Mouse (Mus musculus): ENCODE results near the gene Nprl3. TPM values are rescaled to one million over a fixed set of nuclear protein-coding genes. Genes with fewer than 3 reads are reported as not detected.

The Nprl3 gene
- polyA plus RNA-seq, 1 experiment from 2014 or later = 48.2 TPM

DNA sequence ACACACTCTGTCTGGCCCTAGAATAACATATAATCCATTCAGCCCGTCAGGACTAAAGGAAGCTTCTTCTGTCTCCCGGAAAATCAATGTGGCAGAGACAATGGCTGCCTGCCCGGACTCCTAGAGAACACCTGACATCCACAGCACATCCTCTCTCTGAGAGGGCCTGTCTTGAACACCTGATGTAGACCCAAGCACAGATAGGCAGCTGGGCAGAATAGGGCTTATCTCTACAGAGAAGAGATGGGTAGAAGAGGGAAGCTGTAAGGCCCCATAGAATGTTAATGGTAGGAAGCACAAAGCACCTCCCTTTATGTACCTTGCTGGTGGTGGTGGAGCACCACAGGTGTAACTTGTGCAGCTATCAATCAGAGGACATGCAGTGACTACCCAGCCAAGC is 25.3 kb downstream of the Nprl3 start:
- peaks cover 52% of the 10 kb centered on the region for H3K36me3 ChIP-seq
- no peak overlapping the region for H3K9ac ChIP-seq
- H3K9me3 ChIP-seq = no peaks in the 10 kb centered on the region
- H3K4me3 ChIP-seq = no peak overlapping the region
- no peak overlapping the region for H3K4me2 ChIP-seq (replicated peaks)
- no peak overlapping the region for H3K27ac ChIP-seq
- H3K4me1 ChIP-seq = 0 out of 2 replicates have a peak, but pooled peaks cover 5% of the 10 kb centered on the region
- ATAC-seq (ENCODE audit: insufficient number of reproducible peaks, insufficient read depth, low FRiP score, low TSS enrichment) = no peak
- WGBS = 90% methylated on average over 3 of the region's 3 CpGs
- H3K27me3 ChIP-seq = no peaks in the 10 kb centered on the region

DNA sequence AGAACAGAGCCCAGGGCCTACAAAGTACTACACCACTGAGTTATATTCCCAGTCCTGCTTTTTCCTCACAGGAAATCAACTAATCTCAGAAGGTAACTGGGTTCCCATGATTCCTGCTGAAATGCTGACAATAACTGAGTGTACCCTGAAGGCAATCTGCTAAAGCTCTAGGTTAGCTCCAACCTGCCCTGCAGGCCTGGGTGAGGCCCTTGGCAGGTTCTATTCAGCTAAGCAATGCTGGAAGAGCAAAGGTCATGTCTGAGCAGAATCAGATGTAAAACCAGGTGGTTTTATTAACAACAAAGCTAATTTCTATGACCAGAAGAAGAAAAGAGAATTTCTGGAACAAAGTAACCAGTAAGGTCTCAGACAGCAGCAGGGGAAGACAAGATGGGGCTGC is 26.1 kb downstream of the Nprl3 start:
- ATAC-seq (ENCODE audit: insufficient number of reproducible peaks, insufficient read depth, low FRiP score, low TSS enrichment) = no peak
- Histone ChIP-seq H3K27me3 (no peaks in the 10 kb centered on the region), H3K4me3 (no peak overlapping the region), H3K4me2 (replicated peaks) (no peak overlapping the region), H3K9ac (no peak overlapping the region), H3K36me3 (peaks cover 53% of the 10 kb centered on the region), H3K4me1 (0 out of 2 replicates have a peak, but pooled peaks cover 6% of the 10 kb centered on the region), H3K27ac (no peak overlapping the region), H3K9me3 (no peaks in the 10 kb centered on the region)

- no peaks in the 10 kb centered on the region for H3K27me3 ChIP-seq
- no peak for ATAC-seq (ENCODE audit: insufficient number of reproducible peaks, insufficient read depth, low FRiP score, low TSS enrichment)
- no peak overlapping the region for H3K4me3 ChIP-seq
- H3K9me3 ChIP-seq = no peaks in the 10 kb centered on the region
- H3K9ac ChIP-seq = no peak overlapping the region
- H3K36me3 ChIP-seq = peaks cover 58% of the 10 kb centered on the region
- no peak overlapping the region for H3K4me2 ChIP-seq (replicated peaks)
- H3K4me1 ChIP-seq = 0 out of 2 replicates have a peak, but pooled peaks cover 8% of the 10 kb centered on the region
- WGBS = 64% methylated on average over 5 of the region's 5 CpGs
- H3K27ac ChIP-seq = no peak overlapping the region
These were observed 29.2 kb downstream of the Nprl3 start for GRCm38 (mm10) chr11:32238093-32238860.

DNA sequence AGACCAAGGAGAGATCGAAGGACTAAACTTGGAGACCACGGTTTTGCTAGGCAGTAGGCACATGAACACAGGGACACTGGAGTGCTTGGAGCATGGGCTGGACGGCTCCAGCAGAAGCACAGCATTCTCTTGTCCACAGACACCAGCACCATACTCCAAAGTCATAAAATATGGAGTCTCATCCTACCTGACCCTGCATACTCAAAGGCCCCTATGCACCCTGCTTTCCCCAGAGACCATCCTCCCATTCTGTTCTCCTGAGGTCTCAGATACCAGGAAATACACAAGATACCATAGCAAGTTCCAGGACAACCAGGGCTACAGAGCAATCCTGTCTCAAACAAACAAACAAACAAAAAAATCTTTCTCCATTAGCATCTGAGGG is 30.1 kb downstream of the Nprl3 start:
- no peak overlapping the region for H3K4me3 ChIP-seq
- WGBS = 94% methylated on average over 3 of the region's 3 CpGs
- H3K36me3 ChIP-seq = peaks cover 65% of the 10 kb centered on the region
- ATAC-seq (ENCODE audit: insufficient number of reproducible peaks, insufficient read depth, low FRiP score, low TSS enrichment) = no peak
- 0 out of 2 replicates have a peak, but pooled peaks cover 5% of the 10 kb centered on the region for H3K4me1 ChIP-seq
- no peak overlapping the region for H3K27ac ChIP-seq
- no peak overlapping the region for H3K4me2 ChIP-seq (replicated peaks)
- no peak overlapping the region for H3K9ac ChIP-seq
- H3K27me3 ChIP-seq = no peaks in the 10 kb centered on the region
- no peaks in the 10 kb centered on the region for H3K9me3 ChIP-seq

- Histone ChIP-seq H3K27ac (no peak overlapping the region), H3K9ac (no peak overlapping the region), H3K4me2 (replicated peaks) (no peak overlapping the region), H3K36me3 (peaks cover 68% of the 10 kb centered on the region), H3K9me3 (no peaks in the 10 kb centered on the region), H3K4me3 (no peak overlapping the region), H3K27me3 (no peaks in the 10 kb centered on the region), H3K4me1 (0 out of 2 replicates have a peak, but pooled peaks cover 5% of the 10 kb centered on the region)
- 59% methylated on average over 9 of the region's 9 CpGs for WGBS
- ATAC-seq (ENCODE audit: insufficient number of reproducible peaks, insufficient read depth, low FRiP score, low TSS enrichment) = no peak
These were observed 30.6 kb downstream of the Nprl3 start for GRCm38 (mm10) chr11:32236712-32237410.

GRCm38 (mm10) chr11:32236132-32236531 is 31.4 kb downstream of the Nprl3 start:
- no peak overlapping the region for H3K4me3 ChIP-seq
- no peak overlapping the region for H3K4me2 ChIP-seq (replicated peaks)
- H3K27me3 ChIP-seq = no peaks in the 10 kb centered on the region
- no peak for ATAC-seq (ENCODE audit: insufficient number of reproducible peaks, insufficient read depth, low FRiP score, low TSS enrichment)
- peaks cover 68% of the 10 kb centered on the region for H3K36me3 ChIP-seq
- 75% methylated on average over 2 of the region's 2 CpGs for WGBS
- H3K4me1 ChIP-seq = 0 out of 2 replicates have a peak, but pooled peaks cover 5% of the 10 kb centered on the region
- H3K27ac ChIP-seq = no peak overlapping the region; the same call in 1 of the 2 replicates
- no peak overlapping the region for H3K9ac ChIP-seq
- no peaks in the 10 kb centered on the region for H3K9me3 ChIP-seq

GRCm38 (mm10) chr11:32235646-32236045 is 31.9 kb downstream of the Nprl3 start:
- Histone ChIP-seq H3K4me3 (no peak overlapping the region), H3K27ac (no peak overlapping the region), H3K36me3 (peaks cover 68% of the 10 kb centered on the region), H3K27me3 (no peaks in the 10 kb centered on the region), H3K4me1 (0 out of 2 replicates have a peak, but pooled peaks cover 5% of the 10 kb centered on the region), H3K9ac (no peak overlapping the region), H3K4me2 (replicated peaks) (no peak overlapping the region), H3K9me3 (no peaks in the 10 kb centered on the region)
- ATAC-seq (ENCODE audit: insufficient number of reproducible peaks, insufficient read depth, low FRiP score, low TSS enrichment) = no peak
- WGBS = 59% methylated on average over 3 of the region's 3 CpGs

GRCm38 (mm10) chr11:32234816-32235485 is 32.6 kb downstream of the Nprl3 start:
- H3K4me3 ChIP-seq = no peak overlapping the region
- no peak overlapping the region for H3K9ac ChIP-seq
- no peak overlapping the region for H3K27ac ChIP-seq
- no peak for ATAC-seq (ENCODE audit: insufficient number of reproducible peaks, insufficient read depth, low FRiP score, low TSS enrichment)
- no peaks in the 10 kb centered on the region for H3K9me3 ChIP-seq
- 85% methylated on average over 6 of the region's 6 CpGs for WGBS
- H3K4me2 ChIP-seq (replicated peaks) = no peak overlapping the region
- 0 out of 2 replicates have a peak, but pooled peaks cover 5% of the 10 kb centered on the region for H3K4me1 ChIP-seq
- H3K36me3 ChIP-seq = peaks cover 68% of the 10 kb centered on the region
- H3K27me3 ChIP-seq = no peaks in the 10 kb centered on the region

DNA sequence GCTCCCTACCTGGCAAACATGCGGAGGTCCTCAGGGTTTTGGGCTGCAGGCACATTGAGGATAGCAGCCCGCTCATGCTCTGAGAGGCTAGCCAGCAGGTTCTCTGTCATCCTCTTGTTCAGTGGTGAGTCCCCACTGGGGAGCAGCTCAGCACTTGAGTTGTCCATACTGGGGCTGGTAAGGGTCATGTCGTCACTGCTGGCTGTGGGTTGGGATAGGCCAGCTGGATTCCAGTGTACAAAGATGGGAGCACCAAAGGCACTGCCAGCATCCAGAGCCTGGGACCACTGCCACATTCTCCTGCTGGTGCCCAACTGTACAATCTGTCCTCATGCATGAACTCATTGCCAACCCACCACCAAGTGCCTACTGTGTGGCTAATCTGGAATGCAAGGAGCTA is 33.6 kb downstream of the Nprl3 start:
- no peak overlapping the region for H3K9ac ChIP-seq
- no peaks in the 10 kb centered on the region for H3K9me3 ChIP-seq
- H3K36me3 ChIP-seq = peaks cover 69% of the 10 kb centered on the region
- no peak overlapping the region for H3K4me2 ChIP-seq (replicated peaks)
- H3K4me3 ChIP-seq = no peak overlapping the region
- 0 out of 2 replicates have a peak, but pooled peaks cover 5% of the 10 kb centered on the region for H3K4me1 ChIP-seq
- 90% methylated on average over 3 of the region's 3 CpGs for WGBS
- no peak for ATAC-seq (ENCODE audit: insufficient number of reproducible peaks, insufficient read depth, low FRiP score, low TSS enrichment)
- H3K27me3 ChIP-seq = no peaks in the 10 kb centered on the region
- H3K27ac ChIP-seq = no peak overlapping the region

GRCm38 (mm10) chr11:32232848-32233247 is 34.7 kb downstream of the Nprl3 start:
- Histone ChIP-seq H3K4me3 (no peak overlapping the region), H3K9ac (no peak overlapping the region), H3K27me3 (no peaks in the 10 kb centered on the region), H3K4me1 (peaks cover 5% of the 10 kb centered on the region; the same call in 1 of the 2 replicates), H3K36me3 (peaks cover 74% of the 10 kb centered on the region), H3K9me3 (no peaks in the 10 kb centered on the region), H3K27ac (no peak overlapping the region), H3K4me2 (replicated peaks) (no peak overlapping the region)
- ATAC-seq (ENCODE audit: insufficient number of reproducible peaks, insufficient read depth, low FRiP score, low TSS enrichment) = no peak
- WGBS = 63% methylated on average over 10 of the region's 10 CpGs

DNA sequence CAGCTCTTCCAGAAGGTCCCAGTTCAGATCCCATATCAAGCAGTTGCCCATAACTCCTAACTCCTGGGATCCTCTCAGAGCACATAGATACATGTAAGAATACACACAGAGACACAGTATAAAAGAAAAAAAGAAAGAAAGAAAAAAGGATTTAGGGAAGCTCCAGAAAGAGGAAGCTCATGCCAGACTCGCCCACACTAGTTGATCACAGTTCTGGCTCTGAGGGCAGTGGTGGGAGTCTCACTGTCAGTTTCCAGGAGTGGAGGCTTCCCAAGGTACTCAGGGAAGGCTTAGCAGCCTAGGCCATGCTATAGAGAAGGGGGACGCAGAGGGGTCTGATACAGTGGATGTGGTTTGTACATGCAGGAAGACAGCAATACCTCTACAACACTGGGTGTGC is 36.4 kb downstream of the Nprl3 start:
- WGBS = 93% methylated on average over 2 of the region's 2 CpGs
- H3K27ac ChIP-seq = no peak overlapping the region
- H3K9ac ChIP-seq = no peak overlapping the region
- no peaks in the 10 kb centered on the region for H3K27me3 ChIP-seq
- peaks cover 10% of the 10 kb centered on the region for H3K4me1 ChIP-seq
- no peaks in the 10 kb centered on the region for H3K9me3 ChIP-seq
- no peak overlapping the region for H3K4me2 ChIP-seq (replicated peaks)
- H3K4me3 ChIP-seq = no peak overlapping the region
- H3K36me3 ChIP-seq = peaks cover 65% of the 10 kb centered on the region
- no peak for ATAC-seq (ENCODE audit: insufficient number of reproducible peaks, insufficient read depth, low FRiP score, low TSS enrichment)
